Mouse (Mus musculus) lung, adult 2 months (tissue): Measurements from ENCODE around the gene Mogat2.

Source experiments
- CTCF ChIP-seq: fragments of 200-500 bp; IDR thresholded peaks from 2 replicates; pipeline ENCODE4 v1.5.1; 2011; ENCODE audit warnings: mild to moderate bottlenecking, low read length, control low read depth; ENCODE audit not compliant: insufficient read depth
- POLR2A ChIP-seq: fragments of 200-500 bp; IDR thresholded peaks from 2 replicates; pipeline ENCODE4 v1.6.1; 2011; ENCODE audit warnings: low read depth, mild to moderate bottlenecking, control low read depth, low read length, borderline replicate concordance; ENCODE audit errors: extremely low read depth

- TF ChIP-seq CTCF: no peak
- TF ChIP-seq POLR2A: no peak
Measured at GRCm38 (mm10) chr7:99217338-99218074, 20.9 kb downstream of the Mogat2 start.
